Mouse (Mus musculus): ENCODE data around the gene Mlst8. TPM values are rescaled to one million over a fixed set of nuclear protein-coding genes. Genes with fewer than 3 reads are reported as not detected.

Gene Mlst8
- polyA plus RNA-seq, 1 experiment from 2014 or later, result 13.4 TPM

DNA sequence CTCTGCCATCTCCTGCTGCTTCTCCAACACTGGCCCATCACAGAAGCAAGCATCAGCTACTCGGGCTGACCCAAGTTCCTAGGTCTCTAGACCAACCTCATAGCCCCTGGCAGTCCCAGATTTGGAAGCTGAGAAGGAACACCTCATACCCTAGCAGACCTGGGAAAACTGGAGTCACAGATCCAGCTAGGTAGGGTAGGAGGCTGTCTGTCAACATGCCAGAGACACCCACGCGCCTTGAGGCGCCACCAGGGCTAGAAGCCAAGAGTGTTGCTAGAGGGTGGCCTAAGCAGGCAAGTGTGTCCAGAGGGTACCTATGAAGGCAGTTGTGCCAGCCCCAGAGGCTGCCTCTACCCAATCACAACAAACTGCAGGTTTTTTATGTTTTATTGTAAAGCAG lies 35.5 kb downstream of the Mlst8 start:
- Histone ChIP-seq H3K27ac (replicated peaks) (peak overlapping the region; percentile 84), H3K4me2 (replicated peaks; ENCODE audit: low read depth) (no peak overlapping the region), H3K9ac (ENCODE audit: low read length) (no peak overlapping the region), H3K9me3 (ENCODE audit: control insufficient read depth, low read length) (no peaks in the 10 kb centered on the region), H3K4me3 (ENCODE audit: low read depth, low read length) (no peak overlapping the region), H3K4me1 (replicated peaks; ENCODE audit: control insufficient read depth, insufficient read depth) (no peaks in the 10 kb centered on the region), H3K27me3 (ENCODE audit: control insufficient read depth, insufficient read depth, low read length) (no peaks in the 10 kb centered on the region), H3K36me3 (ENCODE audit: control insufficient read depth, insufficient read depth, low read length) (peaks cover 30% of the 10 kb centered on the region)
- DNase-seq (ENCODE audit: low spot score), result peak; percentile 53
- peak; percentile 9; the same call in 1 of the 2 replicates for ATAC-seq (ENCODE audit: low FRiP score, low TSS enrichment)
- WGBS, result 56% methylated on average over 4 of the region's 4 CpGs
- TF ChIP-seq CTCF (IDR thresholded peaks at IDR 0.05; ENCODE audit: low read depth), result no peak
- no peak for TF ChIP-seq EP300 (optimal IDR thresholded peaks at IDR 0.05)

DNA sequence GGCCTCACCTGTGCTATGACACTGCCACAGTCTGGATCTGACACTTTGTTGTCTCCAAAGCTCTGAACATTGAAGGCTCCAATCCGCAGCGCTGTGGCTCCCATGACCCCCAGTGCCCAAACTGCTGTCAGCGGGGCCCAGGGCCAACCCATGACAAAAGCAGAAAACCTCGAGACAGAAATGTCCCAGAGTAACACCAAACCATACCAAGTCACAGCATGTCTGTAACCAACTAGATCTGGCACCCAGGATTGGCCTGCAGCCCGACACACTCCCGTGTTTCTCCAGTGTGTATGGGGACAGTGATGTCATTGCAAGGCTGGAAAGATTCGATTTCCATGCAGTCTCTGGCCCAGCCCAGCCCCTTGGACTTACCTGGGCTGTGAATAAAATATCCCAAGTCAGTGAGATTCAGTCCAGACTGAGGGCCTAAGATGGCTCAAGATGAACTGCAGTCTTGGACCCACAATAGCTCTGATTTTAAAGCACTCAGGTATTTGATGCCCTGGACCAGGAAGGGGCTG lies 36.2 kb downstream of the Mlst8 start, which contains the start of gene Dnase1l2:
Dnase1l2 (minus strand) TSS at position 474 of the 524 bp plus-strand sequence.
- H3K27ac ChIP-seq (replicated peaks), result peak within 1 kb of the TSS; percentile 84
- peaks cover 29% of the 10 kb centered on the region for H3K36me3 ChIP-seq (ENCODE audit: control insufficient read depth, insufficient read depth, low read length)
- no peak within 1 kb of the TSS for H3K4me3 ChIP-seq (ENCODE audit: low read depth, low read length)
- H3K9ac ChIP-seq (ENCODE audit: low read length), result peak within 1 kb of the TSS; percentile 18; the same call in 1 of the 2 replicates
- H3K4me1 ChIP-seq (replicated peaks; ENCODE audit: control insufficient read depth, insufficient read depth), result no peaks in the 10 kb centered on the region
- ATAC-seq (ENCODE audit: low FRiP score, low TSS enrichment), result peak; percentile 41
- 56% methylated on average over 7 of the region's 7 CpGs for WGBS
- peak; percentile 40 for DNase-seq (ENCODE audit: low spot score)
- TF ChIP-seq CTCF (IDR thresholded peaks at IDR 0.05; ENCODE audit: low read depth) (no peak), EP300 (optimal IDR thresholded peaks at IDR 0.05) (no peak)
- H3K4me2 ChIP-seq (replicated peaks; ENCODE audit: low read depth), result peak within 1 kb of the TSS; percentile 25; the same call in 1 of the 2 replicates
- no peaks in the 10 kb centered on the region for H3K9me3 ChIP-seq (ENCODE audit: control insufficient read depth, low read length)
- H3K27me3 ChIP-seq (ENCODE audit: control insufficient read depth, insufficient read depth, low read length), result no peaks in the 10 kb centered on the region

DNA sequence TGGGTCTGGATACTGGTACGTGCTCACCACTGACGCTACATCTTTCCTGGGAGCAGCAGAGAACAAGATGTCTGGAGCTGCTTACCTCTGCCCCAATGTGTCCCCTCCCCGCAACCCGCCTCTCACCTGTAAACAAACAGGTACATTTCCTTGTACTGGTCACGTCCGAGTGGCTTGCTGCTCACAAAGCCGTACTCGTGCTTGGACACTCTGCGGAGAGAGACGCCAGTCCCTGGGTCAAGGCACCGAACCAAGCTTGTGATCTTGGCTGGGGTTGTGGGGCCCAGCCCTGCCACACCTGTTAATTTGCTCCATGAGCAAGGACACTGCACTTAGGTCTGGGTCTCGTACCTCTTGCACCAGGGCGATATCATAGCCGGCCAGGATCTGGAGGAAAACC lies 36.8 kb downstream of the Mlst8 start:
- DNase-seq (ENCODE audit: low spot score) (peak; percentile 74), ATAC-seq (ENCODE audit: low FRiP score, low TSS enrichment) (peak; percentile 78)
- WGBS, result 63% methylated on average over 14 of the region's 14 CpGs

DNA sequence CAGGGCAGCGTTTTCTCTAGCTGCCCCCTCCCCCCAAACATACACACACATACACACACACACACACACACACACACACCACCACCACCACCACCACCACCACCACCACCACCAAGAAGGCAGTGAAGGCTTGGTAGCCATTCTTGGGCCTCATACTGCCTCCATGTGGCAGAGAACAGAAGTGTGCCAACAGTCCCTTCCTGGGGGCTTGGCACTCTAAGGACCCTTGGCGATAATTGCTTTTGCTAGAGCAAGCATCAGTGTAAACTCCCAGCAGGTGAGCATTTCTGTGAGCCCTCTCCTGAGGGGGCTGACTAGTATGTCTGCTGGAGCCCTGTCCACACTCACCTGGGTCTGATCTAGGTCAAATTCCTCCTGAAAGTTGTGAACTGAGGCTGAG lies 37.7 kb downstream of the Mlst8 start:
- H3K9ac ChIP-seq (ENCODE audit: low read length), result no peak overlapping the region
- no peaks in the 10 kb centered on the region for H3K27me3 ChIP-seq (ENCODE audit: control insufficient read depth, insufficient read depth, low read length)
- H3K36me3 ChIP-seq (ENCODE audit: control insufficient read depth, insufficient read depth, low read length), result peaks cover 25% of the 10 kb centered on the region
- H3K4me1 ChIP-seq (replicated peaks; ENCODE audit: control insufficient read depth, insufficient read depth), result no peaks in the 10 kb centered on the region
- no peak for ATAC-seq (ENCODE audit: low FRiP score, low TSS enrichment)
- H3K4me3 ChIP-seq (ENCODE audit: low read depth, low read length), result no peak overlapping the region
- 52% methylated on average over 2 of the region's 2 CpGs for WGBS
- peak; percentile 65 for TF ChIP-seq CTCF (IDR thresholded peaks at IDR 0.05; ENCODE audit: low read depth)
- no peak for TF ChIP-seq EP300 (optimal IDR thresholded peaks at IDR 0.05)
- peak; percentile 35 for DNase-seq (ENCODE audit: low spot score)
- no peaks in the 10 kb centered on the region for H3K9me3 ChIP-seq (ENCODE audit: control insufficient read depth, low read length)
- peak overlapping the region; percentile 84; the same call in 1 of the 2 replicates for H3K27ac ChIP-seq (replicated peaks)
- H3K4me2 ChIP-seq (replicated peaks; ENCODE audit: low read depth), result no peak overlapping the region

More for the DNA sequence above, 36.8 kb downstream of the Mlst8 start:
- peak overlapping the region; percentile 25; the same call in 1 of the 2 replicates for H3K4me2 ChIP-seq (replicated peaks; ENCODE audit: low read depth)
- TF ChIP-seq EP300 (optimal IDR thresholded peaks at IDR 0.05) (no peak), CTCF (IDR thresholded peaks at IDR 0.05; ENCODE audit: low read depth) (no peak)
- no peak overlapping the region for H3K4me3 ChIP-seq (ENCODE audit: low read depth, low read length)
- H3K9ac ChIP-seq (ENCODE audit: low read length), result peak overlapping the region; percentile 18; the same call in 1 of the 2 replicates
- no peaks in the 10 kb centered on the region for H3K9me3 ChIP-seq (ENCODE audit: control insufficient read depth, low read length)
- peak overlapping the region; percentile 84 for H3K27ac ChIP-seq (replicated peaks)
- H3K36me3 ChIP-seq (ENCODE audit: control insufficient read depth, insufficient read depth, low read length), result peaks cover 32% of the 10 kb centered on the region
- H3K4me1 ChIP-seq (replicated peaks; ENCODE audit: control insufficient read depth, insufficient read depth), result no peaks in the 10 kb centered on the region
- H3K27me3 ChIP-seq (ENCODE audit: control insufficient read depth, insufficient read depth, low read length), result no peaks in the 10 kb centered on the region

DNA sequence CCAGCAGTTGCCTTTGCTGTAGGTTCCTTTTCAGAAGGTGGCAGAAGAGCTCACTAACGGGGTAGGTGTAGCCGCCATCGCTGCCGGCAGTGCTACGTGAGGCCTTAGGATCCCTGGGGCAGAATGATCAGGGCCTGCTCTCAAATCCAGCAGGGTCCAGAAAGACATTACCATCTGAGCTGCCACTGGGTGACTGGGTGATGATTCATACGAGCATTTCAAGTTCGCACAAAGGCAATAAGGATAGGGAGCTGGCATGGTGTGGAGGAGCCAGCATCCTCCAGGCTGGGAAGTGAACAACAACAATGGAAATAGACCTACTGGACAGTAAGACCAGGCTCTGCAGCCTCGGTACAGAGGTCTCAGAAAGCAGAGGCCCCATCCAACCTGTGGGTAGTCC lies 38.5 kb downstream of the Mlst8 start:
- Histone ChIP-seq H3K27me3 (ENCODE audit: control insufficient read depth, insufficient read depth, low read length) (no peaks in the 10 kb centered on the region), H3K4me3 (ENCODE audit: low read depth, low read length) (no peak overlapping the region), H3K4me1 (replicated peaks; ENCODE audit: control insufficient read depth, insufficient read depth) (no peaks in the 10 kb centered on the region), H3K27ac (replicated peaks) (no peak overlapping the region), H3K9ac (ENCODE audit: low read length) (no peak overlapping the region), H3K4me2 (replicated peaks; ENCODE audit: low read depth) (no peak overlapping the region), H3K9me3 (ENCODE audit: control insufficient read depth, low read length) (no peaks in the 10 kb centered on the region), H3K36me3 (ENCODE audit: control insufficient read depth, insufficient read depth, low read length) (peaks cover 18% of the 10 kb centered on the region)
- ATAC-seq (ENCODE audit: low FRiP score, low TSS enrichment), result no peak
- WGBS, result 77% methylated on average over 8 of the region's 8 CpGs
- TF ChIP-seq CTCF (IDR thresholded peaks at IDR 0.05; ENCODE audit: low read depth) (no peak), EP300 (optimal IDR thresholded peaks at IDR 0.05) (no peak)
- no peak for DNase-seq (ENCODE audit: low spot score)

DNA sequence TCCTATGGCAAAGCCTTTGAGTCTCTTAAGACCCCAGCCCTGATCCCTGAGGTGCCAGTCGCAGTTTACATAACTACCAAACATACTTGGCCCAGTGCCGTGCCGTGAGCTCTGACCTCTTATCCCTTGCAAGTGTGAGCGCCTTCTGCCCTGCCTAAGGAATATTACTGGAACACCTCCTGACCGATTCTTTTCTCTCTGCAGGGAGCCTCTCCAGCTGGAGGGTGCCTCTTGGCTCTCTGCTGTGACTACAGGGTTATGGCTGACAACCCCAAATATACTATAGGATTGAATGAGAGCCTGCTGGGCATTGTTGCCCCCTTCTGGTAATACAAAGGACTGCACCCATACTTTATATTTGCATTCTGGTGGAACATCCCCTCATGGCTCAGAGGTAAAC lies 41.9 kb downstream of the Mlst8 start:
- Histone ChIP-seq H3K36me3 (ENCODE audit: control insufficient read depth, insufficient read depth, low read length) (peaks cover 10% of the 10 kb centered on the region), H3K9ac (ENCODE audit: low read length) (no peak overlapping the region), H3K4me2 (replicated peaks; ENCODE audit: low read depth) (no peak overlapping the region), H3K9me3 (ENCODE audit: control insufficient read depth, low read length) (no peaks in the 10 kb centered on the region), H3K27ac (replicated peaks) (no peak overlapping the region), H3K4me1 (replicated peaks; ENCODE audit: control insufficient read depth, insufficient read depth) (no peaks in the 10 kb centered on the region), H3K27me3 (ENCODE audit: control insufficient read depth, insufficient read depth, low read length) (no peaks in the 10 kb centered on the region), H3K4me3 (ENCODE audit: low read depth, low read length) (no peak overlapping the region)
- DNase-seq (ENCODE audit: low spot score) (peak; percentile 37), ATAC-seq (ENCODE audit: low FRiP score, low TSS enrichment) (no peak)
- WGBS, result 72% methylated on average over 5 of the region's 5 CpGs
- TF ChIP-seq EP300 (optimal IDR thresholded peaks at IDR 0.05), result no peak
- peak; percentile 87 for TF ChIP-seq CTCF (IDR thresholded peaks at IDR 0.05; ENCODE audit: low read depth)
